Mouse (Mus musculus) thymus, adult 2 months (tissue): ENCODE results near the gene Ccdc148. TPM values are rescaled to one million over a fixed set of nuclear protein-coding genes. Genes with fewer than 3 reads are reported as not detected.

Experiments used
- DNase-seq: peaks from one replicate; pipeline ENCODE4 v3.0.0; 2021
- H3K27ac ChIP-seq: fragments of 200-500 bp; 2 replicates; pipeline ENCODE4 v1.5.1; 2012; ENCODE audit warnings: low read length, control low read depth; ENCODE audit not compliant: control insufficient read depth, insufficient read depth
- H3K27me3 ChIP-seq: fragments of 200-500 bp; 2 replicates; pipeline ENCODE4 v1.6.1; 2012; ENCODE audit warnings: mild to moderate bottlenecking, low read length, moderate library complexity, mixed read lengths; ENCODE audit not compliant: control insufficient read depth, insufficient read depth
- H3K36me3 ChIP-seq: fragments of 200-500 bp; 2 replicates; pipeline ENCODE4 v1.6.1; 2012; ENCODE audit warnings: mild to moderate bottlenecking, low read length, moderate library complexity; ENCODE audit not compliant: control insufficient read depth, insufficient read depth
- H3K4me1 ChIP-seq: fragments of 200-500 bp; replicated peaks from 2 replicates; pipeline ENCODE4 v1.6.1; 2012; ENCODE audit warnings: low read length; ENCODE audit not compliant: control insufficient read depth, insufficient read depth
- H3K4me3 ChIP-seq: fragments of 200-500 bp; 2 replicates; pipeline ENCODE4 v1.5.1; 2012; ENCODE audit warnings: mild to moderate bottlenecking, low read length, control low read depth, moderate library complexity; ENCODE audit not compliant: control insufficient read depth, insufficient read depth
- CTCF ChIP-seq: fragments of 200-500 bp; IDR thresholded peaks from 2 replicates; pipeline ENCODE4 v1.5.1; 2012; ENCODE audit warnings: mild to moderate bottlenecking, control low read depth, low read length, moderate library complexity, borderline replicate concordance; ENCODE audit not compliant: control insufficient read depth, poor library complexity, insufficient read depth; ENCODE audit errors: extremely low read depth
- POLR2A ChIP-seq: fragments of 200-500 bp; IDR thresholded peaks from 2 replicates; pipeline ENCODE4 v1.6.1; 2012; ENCODE audit warnings: mild to moderate bottlenecking, low read length, control low read depth, moderate library complexity; ENCODE audit not compliant: control insufficient read depth, poor library complexity, insufficient read depth; ENCODE audit errors: extremely low read depth
- WGBS: fragments of 180-500 bp; shearing (Covaris S2); methylation state at CpG from one replicate; pipeline ENCODE4 v1.1.7; 2018; 5-methylcytosine and 5-hydroxymethylcytosine counted together
- polyA plus RNA-seq: library from polyadenylated mRNA; depleted of rRNA; stranded (reverse); fragments of >200 nt; gene quantifications from 2 replicates; pipeline ENCODE4 v1.2.3, GENCODE M21; 2012

Ccdc148 gene
- polyA plus RNA-seq, 1 experiment, result 0.36 TPM

- no peak for TF ChIP-seq CTCF
- TF ChIP-seq POLR2A, result no peak
- Histone ChIP-seq H3K27ac (no peak overlapping the region), H3K4me3 (no peak overlapping the region), H3K4me1 (no peaks in the 10 kb centered on the region), H3K27me3 (no peaks in the 10 kb centered on the region), H3K36me3 (no peaks in the 10 kb centered on the region)
- 47% methylated on average over 3 of the region's 3 CpGs for WGBS
- no peak for DNase-seq
Measured at GRCm38 (mm10) chr2:59203627-59204425, 43.3 kb upstream of the Ccdc148 start.

DNA sequence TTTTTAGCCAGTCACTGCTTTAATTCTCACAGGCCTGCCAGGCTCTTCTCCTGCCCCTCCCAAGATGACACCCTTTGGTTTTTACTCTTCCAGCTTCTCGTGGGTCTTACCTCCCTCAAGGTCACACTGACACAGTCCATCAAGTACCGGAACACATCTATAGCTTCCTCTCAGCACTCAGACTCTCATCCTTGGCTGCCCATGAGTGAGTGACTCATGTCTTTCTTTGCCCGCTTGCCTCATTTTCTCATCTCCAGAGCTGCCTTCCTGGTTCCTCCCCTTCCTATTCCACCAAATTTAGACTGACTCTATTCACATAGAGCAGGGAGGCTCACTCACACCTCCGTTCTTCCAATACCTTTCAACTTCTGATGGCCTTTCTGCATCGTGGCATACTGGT lies 42.4 kb upstream of the Ccdc148 start:
- Histone ChIP-seq H3K4me1 (no peaks in the 10 kb centered on the region), H3K4me3 (no peak overlapping the region), H3K27ac (no peak overlapping the region), H3K36me3 (no peaks in the 10 kb centered on the region), H3K27me3 (no peaks in the 10 kb centered on the region)
- no peak for DNase-seq
- no peak for TF ChIP-seq POLR2A
- TF ChIP-seq CTCF, result no peak
- WGBS, result 77% methylated on average over 5 of the region's 5 CpGs

DNA sequence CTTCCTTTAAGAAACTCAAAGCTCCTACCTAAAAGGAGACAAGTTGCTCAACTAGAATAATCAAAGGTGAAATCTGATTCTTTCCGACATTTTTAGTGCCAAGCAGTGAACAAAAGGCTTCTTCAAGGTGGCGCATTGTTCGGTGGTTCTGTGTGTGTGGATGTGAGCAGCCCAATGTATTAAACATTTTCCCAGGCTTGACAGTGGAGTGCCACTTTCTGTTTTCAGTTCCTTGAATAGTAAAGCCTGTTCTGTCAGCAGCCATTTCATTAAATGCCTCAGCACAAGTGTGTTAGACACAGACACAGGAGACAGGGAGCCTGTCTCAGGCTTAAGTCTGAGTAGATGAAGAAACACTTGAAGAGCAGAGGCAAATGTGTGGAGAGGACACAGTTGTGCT lies 40.0 kb upstream of the Ccdc148 start:
- H3K4me3 ChIP-seq, result no peak overlapping the region
- H3K4me1 ChIP-seq, result no peaks in the 10 kb centered on the region
- DNase-seq, result no peak
- no peaks in the 10 kb centered on the region for H3K27me3 ChIP-seq
- TF ChIP-seq POLR2A (no peak), CTCF (no peak)
- no peaks in the 10 kb centered on the region for H3K36me3 ChIP-seq
- H3K27ac ChIP-seq, result no peak overlapping the region
- WGBS, result 93% methylated on average over 3 of the region's 3 CpGs

DNA sequence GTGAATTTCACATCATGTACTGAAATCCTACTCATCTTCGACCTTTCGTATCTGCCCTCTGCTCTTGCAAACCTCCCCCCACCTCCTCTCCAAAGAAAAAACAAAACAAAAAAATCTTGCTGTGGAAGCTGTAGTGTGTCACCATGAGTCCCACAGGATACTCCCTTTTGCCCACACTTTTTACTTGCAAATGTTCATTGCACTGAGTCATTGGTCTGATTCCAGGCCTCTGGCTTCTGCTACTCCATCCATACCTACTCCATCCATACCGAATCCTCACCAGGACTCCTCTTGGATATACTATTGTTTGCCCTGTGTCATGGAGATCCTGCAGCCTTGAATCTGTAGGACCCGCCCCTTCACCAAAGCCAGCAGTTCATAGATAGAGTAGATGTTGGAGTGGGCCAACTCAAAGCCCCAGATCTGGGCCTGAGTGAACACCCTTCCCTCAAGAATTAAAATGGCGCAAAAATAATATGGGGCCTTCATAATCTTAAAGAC lies 39.0 kb upstream of the Ccdc148 start:
- DNase-seq, result no peak
- H3K27ac ChIP-seq, result no peak overlapping the region
- WGBS, result 96% methylated on average over 5 of the region's 5 CpGs
- H3K4me1 ChIP-seq, result no peaks in the 10 kb centered on the region
- H3K4me3 ChIP-seq, result no peak overlapping the region
- H3K27me3 ChIP-seq, result no peaks in the 10 kb centered on the region
- TF ChIP-seq CTCF, result no peak
- no peak for TF ChIP-seq POLR2A
- no peaks in the 10 kb centered on the region for H3K36me3 ChIP-seq

GRCm38 (mm10) chr2:59197156-59197555 lies 36.7 kb upstream of the Ccdc148 start:
- no peak for DNase-seq
- no peak overlapping the region for H3K27ac ChIP-seq
- H3K4me1 ChIP-seq, result no peaks in the 10 kb centered on the region
- no peaks in the 10 kb centered on the region for H3K27me3 ChIP-seq
- no peaks in the 10 kb centered on the region for H3K36me3 ChIP-seq
- no peak overlapping the region for H3K4me3 ChIP-seq
- WGBS, result 90% methylated on average over 4 of the region's 4 CpGs
- TF ChIP-seq POLR2A (no peak), CTCF (no peak)

DNA sequence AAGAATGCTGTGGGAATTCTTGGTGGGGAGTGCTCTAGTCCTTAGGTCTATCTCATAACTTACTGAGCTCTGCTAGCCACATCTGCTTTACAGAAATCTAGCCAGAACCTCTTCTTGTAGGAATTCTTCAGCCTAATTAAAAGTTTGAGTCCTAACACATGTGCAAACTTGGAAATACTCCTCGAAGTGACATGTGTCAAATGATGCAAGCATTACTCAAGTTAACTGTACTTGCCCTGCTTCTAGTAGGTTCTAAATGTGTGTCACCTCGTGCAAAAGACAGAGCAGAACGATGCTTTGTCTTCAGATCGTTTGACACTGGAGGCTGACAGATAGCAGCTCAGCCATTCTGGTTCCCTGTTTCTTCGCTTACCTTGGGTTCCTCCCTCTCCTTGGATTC lies 32.6 kb upstream of the Ccdc148 start:
- 87% methylated on average over 5 of the region's 5 CpGs for WGBS
- no peaks in the 10 kb centered on the region for H3K27me3 ChIP-seq
- H3K27ac ChIP-seq, result no peak overlapping the region
- TF ChIP-seq CTCF, result no peak
- TF ChIP-seq POLR2A, result no peak
- 0 out of 2 replicates have a peak, but pooled peaks cover 2% of the 10 kb centered on the region for H3K4me1 ChIP-seq
- H3K4me3 ChIP-seq, result no peak overlapping the region
- DNase-seq, result no peak
- no peaks in the 10 kb centered on the region for H3K36me3 ChIP-seq
